Mouse (Mus musculus): Measurements from ENCODE around the gene Rimbp3. TPM values are rescaled to one million over a fixed set of nuclear protein-coding genes. Genes with fewer than 3 reads are reported as not detected.
"Not testable (repeated sequence)": the region's sequence is repeated elsewhere in the genome, so short reads cannot be mapped to it uniquely, and the experiment has no call there.

Rimbp3 gene
- 1 to 10 TPM; 3.0 to 3.5 TPM for total RNA-seq (2021)

DNA sequence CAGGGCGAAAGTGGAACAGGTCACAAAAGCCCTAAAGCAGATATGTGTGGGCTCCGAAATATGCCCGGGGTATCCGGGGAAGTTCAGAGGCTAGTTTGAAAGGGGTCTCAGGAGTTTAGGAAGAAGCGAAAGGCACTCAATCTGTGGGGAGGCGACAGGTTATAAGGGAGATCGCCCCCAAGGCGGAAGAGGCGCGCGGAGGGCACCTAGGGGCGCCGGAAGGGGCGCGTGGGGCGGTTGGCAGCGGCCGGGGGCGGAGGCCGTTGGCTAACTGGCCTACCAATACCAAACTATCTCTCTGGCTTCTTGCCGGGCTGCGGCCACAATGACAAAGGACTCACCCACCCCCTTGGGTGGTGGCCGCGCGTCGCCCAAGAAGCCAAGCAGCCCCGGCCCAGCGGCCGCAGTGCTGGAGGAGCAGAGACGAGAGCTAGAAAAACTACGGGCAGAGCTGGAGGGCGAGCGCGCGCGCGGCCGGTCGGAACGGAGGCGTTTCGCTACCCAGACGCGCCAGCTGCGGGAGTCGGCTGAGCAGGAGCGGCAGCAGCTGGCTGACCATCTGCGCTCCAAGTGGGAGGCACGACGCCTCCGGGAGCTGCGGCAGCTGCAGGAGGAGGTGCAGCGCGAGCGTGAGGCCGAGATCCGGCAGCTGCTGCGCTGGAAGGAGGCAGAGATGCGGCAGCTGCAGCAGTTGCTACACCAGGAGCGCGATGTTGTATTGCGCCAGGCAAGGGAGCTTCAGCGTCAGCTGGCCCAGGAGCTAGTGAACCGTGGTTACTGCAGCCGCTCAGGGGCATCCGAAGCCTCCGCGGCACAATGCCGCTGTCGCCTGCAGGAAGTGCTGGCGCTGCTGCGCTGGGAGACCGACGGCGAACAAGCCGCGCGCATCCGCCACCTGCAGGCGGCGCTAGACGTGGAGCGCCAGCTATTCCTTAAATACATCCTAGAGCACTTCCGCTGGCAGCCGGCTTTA, at the start of gene Rimbp3:
Gene Rimbp3 (plus strand): TSS at position 215 of the 973 bp plus-strand sequence.
- peak; percentile 83 to 86 for DNase-seq

DNA sequence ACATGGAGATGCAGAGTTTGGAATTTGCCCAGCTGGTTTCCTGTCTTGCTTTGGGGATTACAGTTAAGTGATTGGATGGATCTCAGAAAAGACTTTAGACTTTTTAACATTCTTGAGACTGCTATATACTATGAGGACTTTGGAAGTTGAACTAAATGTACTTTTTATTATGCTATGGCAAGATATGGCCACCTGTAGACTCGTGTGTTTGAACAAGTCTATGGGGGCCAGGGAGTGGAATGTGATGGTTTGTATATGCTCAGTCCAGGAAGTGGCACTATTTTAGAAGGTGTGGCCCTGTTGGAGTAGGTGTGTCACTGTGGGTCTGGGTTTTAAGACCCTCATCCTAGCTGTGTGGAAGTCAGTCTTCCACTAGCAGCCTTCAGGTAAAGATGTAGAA, 42.9 kb upstream of the Rimbp3 start:
- DNase-seq, result not testable (repeated sequence)

DNA sequence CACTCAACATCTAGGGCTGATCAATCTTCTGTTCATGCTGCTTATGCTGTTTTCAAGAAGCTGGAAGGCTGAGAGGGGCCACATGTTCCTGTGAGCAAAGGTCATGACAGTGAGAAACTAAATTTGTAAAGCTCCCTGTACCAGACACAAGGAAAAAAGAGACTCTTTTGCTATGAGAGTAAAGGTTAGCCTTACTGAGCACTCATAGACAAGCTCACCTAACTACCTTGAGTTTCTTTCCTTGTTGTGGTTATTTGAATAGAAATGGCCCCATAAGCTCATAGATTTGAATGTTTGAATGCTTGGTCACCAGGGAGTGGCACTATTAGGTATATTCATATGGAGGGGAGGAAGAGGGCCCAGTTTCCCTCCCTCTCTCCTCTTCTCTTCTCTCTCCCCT, 41.2 kb upstream of the Rimbp3 start:
- DNase-seq, result no peak

DNA sequence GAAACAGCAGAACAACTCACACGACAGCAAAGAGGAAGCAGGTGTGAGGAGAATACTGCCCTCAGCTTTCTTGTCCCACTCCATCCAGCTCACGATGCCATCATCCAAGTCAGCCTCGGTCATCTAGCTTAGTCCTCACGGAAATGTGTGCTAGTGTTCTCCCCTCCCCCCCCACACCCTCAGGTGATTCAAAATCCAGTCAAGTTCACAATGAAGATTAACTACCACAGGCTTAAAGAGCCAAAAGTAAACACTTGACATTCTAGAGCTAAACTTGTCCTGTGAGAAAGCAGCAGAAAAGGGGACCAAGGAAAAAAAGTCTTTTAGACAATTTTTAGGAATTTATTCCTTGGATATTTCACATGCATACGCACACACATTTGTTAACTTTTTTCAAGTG, 40.4 kb upstream of the Rimbp3 start:
- no peak for DNase-seq

DNA sequence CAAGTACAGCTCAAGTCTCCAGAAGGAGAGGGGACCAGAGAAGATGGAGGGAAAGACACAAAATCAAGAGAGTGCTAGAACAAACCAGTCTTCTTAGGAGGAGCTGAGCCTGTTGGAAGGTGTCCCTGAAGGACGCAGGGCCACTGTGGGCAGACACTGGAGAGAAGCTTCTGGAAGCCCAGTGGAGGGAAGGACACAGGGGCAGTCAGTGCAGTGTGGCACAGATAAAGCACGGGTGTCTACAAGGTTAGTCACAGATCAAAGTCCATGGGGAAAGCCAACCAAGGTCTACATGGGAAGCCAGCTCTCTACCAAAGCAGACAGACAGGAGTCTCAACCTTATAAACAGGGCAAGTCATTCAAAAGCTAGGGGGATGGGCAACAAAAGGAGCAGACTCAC, 32.6 kb upstream of the Rimbp3 start:
- DNase-seq, result no peak

DNA sequence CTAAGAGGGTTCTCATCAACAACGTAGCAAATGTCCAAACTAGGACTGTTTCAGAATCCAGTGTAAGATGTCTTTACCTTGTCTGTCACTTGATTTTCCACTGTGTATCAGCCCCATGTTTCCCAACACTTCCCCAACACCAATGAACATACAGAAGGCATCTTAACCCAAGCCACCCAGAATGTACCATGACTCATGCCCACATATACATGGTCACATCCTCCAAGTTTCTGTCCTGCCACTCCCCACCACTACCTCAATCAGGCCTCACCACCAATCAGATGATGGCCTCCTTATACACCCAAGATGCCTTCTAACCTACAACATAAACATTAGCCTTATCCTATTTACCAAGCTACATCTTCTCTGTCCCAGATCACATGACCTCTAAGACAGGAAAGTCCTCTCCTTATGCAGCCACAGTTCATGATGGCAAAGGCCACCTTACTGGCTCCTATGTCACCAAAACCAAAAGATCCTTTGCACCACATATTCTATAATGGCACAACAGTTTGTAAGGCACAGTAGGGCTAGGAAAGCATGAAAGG, 30.7 kb upstream of the Rimbp3 start:
- no peak for DNase-seq

DNA sequence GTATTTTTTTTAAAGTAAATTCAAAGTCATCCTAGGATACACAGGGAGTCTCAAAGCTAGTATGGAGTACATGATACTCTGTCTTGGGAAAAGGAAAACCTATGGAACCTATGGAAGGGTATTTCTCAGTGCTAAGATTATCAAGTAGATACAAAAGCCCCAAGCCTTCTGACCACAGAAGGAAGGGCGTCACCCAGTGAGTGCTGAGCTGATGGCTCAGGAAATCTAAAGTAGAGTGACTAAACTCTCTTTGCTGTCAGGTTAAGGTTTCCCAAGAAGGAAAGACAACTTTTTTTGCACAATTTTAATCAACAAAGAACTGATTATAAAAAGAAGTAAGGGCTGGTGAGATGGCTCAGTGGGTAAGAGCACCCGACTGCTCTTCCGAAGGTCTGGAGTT, 28.7 kb upstream of the Rimbp3 start:
- no peak for DNase-seq

DNA sequence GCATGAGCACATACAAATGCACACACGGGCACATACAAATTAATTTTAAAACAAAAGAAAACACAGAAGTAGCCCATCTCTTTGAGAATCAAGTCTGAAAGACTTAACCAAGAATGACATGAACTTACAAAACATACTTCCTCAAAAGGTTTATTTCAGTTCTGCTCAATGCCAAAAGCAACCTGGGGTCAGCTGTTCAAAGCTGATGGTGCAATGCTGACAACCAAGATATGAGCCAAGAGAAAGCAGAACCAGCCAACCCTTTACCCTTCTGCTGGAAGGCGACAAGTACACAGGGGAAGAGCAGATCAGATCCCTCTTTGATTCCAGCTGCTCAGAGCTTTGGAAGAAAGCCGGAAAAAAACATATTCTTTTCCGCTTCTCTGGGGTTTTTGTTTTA, 27.0 kb upstream of the Rimbp3 start:
- no peak for DNase-seq

DNA sequence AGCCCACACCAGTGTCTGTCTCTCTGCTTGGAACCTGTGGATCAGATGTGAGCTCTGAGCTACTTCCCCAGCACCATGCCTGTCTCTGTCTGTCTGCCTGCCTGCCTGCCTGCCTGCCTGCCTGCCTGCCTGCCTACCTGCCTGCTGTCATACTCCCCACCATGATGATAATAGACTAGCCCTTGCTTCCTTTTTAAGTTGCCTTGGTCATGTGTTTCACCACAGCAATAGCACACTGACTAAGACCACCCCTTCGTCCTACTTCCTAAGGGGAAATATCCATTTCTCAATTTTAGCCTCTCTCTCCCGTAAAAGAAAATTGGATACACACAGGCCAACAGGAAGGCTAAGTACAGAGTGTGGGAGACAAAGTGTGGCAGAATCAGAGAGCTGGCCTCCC, 26.3 kb upstream of the Rimbp3 start:
- no peak for DNase-seq

DNA sequence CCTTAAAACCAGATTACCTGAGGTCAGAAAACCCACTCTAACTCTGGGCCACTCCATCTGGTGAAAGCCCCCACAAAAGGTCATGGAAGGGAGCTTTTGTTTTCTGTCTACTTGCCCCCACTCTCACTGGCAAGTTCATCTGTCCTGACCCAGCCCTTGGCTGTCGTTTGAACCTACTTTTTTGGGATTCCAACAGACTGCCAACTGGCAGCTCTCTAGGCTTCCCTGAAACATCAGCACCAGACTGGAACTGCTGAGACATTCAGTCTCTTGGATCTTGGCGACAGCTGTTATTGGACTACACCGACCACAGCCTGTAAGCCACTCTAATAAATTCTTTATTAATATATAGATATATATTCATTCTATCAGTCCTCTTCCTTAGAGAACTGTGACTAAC, 25.4 kb upstream of the Rimbp3 start:
- no peak for DNase-seq

DNA sequence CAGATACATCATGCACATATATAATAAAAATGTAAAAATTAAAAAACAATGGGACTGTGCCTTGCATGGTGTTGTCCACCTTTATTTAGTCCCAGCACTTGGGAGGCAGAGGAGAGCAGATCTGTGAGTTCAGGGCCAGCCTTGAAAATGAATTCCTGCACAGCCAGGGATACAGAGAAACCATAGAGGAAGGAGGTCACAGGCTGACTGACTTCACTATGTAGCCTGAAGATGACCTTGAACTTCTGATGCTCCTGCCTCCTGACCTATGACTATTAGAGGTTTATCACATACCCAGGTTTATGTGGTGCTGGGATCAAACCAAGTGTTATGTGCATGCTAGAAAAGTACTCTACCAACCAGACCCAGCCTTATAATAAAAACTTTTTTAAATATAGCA, 22.9 kb upstream of the Rimbp3 start:
- no peak for DNase-seq

DNA sequence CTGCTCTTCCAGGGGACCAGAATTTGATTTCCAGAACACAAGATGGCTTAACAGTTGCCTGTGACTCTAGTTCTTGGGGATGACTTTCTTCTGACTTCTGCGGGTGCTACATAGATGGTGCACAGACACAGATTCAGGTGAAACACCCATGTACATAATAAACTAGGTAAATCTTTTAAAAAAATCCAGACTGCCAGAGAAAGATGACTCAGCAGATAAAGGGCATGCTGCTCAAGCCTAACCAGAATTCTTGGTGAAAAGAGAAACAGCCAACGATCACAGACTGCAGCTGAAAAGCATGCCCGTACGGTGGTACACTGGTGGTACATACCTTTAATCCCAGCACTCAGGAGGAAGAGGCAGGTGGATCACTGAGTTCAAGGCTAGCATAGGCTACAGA, 14.6 kb upstream of the Rimbp3 start:
- no peak for DNase-seq

DNA sequence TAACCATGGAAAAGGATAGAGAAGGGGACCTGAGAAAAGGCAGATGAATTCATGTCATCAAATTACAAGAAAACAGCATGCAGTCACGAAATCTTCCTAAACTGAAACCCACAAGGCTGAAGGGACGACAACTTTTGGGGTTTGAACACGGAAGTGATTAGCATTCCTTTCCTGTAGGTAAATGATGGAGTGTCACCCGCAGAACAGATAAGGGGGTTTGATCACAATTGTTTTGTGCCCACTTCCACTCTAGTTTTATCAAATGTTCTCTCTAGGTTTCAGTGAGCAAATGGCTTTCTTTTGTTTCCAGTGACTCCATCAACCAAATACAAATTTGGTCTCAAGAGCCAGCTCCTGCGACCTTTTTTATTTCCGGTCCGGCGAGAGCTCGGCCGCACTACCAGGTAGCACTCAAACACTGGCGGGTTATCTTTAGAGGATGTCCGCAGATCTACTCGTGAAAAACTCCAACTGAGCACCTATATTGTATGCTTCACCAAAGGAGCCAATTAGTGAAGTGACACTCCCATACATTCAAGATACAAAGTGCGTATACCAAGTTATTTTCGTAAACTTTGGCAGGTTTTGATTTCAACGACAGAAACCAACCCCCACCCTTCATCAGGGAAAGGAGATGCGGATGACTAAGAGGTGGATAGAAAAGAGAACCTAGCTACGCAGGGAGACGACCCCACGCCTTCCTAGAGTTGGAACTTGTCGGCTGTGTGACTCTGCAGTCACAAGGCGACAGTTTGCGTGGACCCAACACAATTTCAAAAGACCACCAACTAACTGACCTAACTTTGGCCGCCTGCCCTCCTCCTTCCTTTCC, 8.1 kb upstream of the Rimbp3 start:
- DNase-seq, result peak in 1 of 2 experiments; percentile 11

DNA sequence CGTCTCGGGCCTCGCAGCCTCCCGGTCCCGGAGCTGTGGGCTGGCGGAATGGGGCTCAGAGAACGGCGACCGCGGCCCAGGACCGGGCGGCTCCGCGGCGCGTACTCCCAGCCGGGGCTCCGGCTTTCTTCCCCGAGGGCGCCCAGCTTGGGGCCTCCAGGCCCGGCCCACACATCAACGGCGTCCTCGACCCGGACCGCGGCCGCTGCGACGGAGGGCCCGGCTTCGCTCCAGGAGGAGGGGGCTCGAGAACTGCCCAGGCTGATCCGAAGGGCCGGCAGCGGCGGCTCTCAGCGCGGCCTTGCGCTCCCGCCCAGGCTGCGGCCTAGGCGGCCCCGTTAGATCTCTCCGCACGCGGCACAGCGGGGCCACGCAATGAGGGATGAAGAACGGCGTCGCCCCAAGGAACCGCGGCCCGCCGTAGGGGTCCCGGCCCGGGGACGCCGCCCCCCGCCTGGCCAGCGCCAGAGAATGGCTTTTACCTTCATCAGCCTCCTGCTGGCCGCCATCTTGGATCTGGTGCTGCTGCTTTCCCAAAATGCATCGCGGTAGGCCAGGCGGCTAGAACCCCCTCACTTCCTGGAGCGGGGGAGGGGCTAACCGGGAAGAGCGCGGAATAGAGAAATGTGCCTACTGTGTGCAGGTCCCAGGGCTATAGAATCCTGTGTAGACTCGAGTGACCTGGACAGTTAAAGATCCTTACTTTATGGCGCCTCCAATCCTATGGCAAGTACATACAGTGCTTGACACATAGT, 7.3 kb upstream of the Rimbp3 start:
- DNase-seq, result peak; percentile 85 to 86

DNA sequence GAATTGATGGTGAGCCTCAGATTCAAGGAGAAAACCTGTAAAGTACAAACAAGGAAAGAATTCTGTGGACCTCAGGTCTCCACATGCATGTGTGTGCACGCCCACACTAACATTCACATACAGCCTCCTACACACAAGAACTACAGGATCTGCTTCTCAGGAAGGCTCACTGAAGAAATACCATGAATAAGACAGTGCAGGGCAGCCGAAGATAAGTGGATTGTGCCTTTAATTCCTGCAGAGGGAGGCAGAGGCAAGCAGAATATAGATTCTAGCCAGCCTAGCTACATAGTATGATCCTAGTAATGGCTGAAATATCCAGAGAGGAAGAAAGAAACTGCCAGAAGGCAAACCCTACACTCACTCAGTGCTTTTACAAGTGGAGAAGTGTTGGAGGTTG, 6.4 kb upstream of the Rimbp3 start:
- DNase-seq, result no peak

DNA sequence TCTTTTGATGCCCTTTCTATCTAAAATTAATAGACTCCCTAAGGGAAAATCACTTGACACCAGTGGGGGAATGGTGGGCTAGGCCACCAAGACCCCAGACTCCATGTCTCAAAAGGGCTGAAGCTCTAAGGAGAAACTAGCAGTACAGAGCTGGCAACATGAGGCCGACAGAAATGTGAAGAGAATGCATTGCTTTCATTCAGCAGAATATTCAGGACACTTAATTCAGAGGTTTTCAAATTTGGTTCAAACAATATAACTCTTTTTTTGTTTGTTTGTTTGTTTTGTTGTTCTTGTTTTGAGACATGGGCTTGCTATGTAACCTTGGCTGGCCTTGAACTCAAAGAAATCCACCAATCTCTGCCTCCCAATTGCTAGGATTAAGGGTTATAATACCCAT, 5.9 kb upstream of the Rimbp3 start, which contains the start of gene Ube2l3:
Gene Ube2l3 (minus strand): TSS at position 101 of the 400 bp plus-strand sequence.
- no peak for DNase-seq

DNA sequence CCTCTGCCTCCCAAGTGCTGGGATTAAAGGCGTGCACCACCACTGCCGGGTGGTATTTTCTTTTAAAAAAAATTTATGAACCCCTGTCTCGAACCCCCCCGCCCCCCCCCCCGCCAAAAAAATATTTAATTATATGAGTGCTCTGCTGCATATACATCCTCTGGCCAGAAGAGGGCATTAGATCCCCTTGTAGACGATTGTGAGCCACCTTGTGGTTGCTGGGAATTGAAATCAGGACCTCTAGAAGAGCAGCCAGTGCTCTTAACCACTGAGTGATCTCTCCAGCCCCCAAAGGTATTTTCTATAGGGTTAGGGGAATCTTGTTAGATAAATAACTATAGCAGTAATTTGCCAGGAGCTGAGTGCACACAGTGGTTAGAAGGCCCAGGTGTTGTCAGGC, 3.4 kb upstream of the Rimbp3 start:
- no peak for DNase-seq

DNA sequence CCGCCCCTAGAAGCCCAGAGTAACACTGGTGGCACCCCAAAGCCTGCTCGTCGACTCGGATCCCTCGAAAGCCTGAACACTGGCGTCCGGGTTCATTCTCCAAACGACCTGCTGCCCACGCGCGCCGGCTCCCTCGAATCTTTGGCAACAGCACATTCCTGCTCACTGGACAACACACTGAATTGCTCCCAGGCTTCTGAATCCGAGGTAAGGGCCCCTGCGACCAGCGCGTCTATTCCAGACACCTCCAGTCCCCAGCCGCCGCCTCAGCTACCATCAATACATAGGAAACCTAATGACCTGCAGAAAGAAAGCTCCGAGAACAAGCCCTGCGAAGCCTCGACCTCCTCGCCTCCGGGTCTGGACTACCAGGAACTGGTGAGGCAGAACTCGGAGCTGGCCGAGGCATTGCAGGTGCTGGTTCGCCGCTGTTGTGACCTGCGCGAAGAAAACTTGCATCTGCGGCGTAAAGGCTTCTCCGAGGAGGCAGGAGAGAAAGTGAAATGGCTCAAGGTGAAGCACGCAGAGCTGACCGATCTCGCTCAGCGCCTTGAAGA, 1.1 kb downstream of the Rimbp3 start:
- no peak for DNase-seq

DNA sequence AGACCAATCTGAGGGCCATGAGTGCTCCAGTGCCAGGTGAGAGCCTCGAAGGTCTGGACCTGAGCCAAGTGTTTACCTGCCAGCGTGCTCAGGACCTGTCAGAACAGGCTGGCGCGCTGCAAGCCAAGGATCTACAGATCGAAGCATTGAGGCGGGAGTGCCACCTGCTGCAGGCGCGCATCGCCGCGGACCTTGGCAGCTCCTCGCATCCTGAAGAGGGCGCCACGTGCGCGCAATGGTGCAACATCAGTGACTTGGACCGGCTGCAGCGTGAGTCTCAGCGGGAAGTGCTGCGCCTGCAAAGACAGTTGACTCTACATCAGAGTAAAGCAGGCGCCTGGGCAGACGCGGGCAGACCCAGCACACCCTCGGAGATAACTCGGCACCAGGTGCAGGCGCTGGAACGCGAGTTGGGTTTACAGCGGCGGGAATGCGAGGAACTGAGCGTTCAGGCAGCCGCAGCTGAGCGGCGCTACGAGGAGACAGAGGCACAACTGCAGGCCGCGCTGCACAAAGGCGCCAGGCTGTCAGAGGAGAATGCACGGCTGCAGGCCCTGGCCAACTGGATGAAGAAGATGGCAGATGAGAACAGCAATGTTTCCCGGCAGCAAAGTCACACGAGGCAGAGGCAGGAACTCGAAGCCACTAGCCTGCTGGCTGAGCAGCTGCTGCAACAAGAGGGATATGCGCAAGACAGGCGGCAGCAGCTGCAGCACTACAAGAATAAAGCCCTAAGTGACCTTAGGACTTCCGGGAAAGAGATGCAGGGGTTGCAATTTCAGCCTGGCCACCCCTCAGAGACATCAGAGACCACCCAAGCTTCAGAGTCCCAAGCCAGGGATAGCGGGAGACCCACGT, 1.8 kb downstream of the Rimbp3 start:
- DNase-seq, result peak; percentile 82 to 86

DNA sequence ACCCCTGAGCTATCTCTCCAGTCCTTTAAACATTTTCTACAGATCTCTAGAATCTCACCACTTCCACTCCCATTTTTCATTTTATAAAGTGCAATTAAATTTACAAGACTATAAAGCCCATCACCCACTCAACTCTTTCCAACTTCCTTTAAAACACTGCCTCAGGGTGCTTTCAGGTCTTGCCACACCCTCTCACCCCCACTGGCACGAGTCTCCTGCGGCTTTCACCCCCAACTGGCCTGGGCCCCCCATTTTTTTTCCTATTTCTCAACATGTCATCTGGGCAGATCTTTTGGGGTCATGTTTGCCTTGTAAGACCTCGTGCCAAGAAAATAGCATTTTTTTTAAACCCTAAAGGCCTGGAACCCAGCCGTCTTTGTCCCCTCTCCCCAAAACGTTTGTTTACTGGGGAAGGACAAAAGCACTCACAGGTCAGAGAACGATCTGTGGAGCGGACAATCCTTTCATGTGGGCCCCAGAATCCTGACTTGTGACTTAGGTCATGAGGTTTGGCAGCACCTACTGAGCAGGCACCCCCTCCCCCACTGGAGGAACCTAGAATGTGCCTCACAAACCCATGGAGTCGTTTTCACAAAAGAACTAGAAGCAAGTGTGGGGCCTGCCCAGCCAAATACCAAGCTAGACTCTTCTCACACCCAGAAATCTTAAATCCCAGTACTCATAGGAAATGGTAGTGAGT, 8.7 kb downstream of the Rimbp3 start:
- no peak for DNase-seq
